Mouse (Mus musculus): ENCODE results near the gene Slc5a2.

DNA sequence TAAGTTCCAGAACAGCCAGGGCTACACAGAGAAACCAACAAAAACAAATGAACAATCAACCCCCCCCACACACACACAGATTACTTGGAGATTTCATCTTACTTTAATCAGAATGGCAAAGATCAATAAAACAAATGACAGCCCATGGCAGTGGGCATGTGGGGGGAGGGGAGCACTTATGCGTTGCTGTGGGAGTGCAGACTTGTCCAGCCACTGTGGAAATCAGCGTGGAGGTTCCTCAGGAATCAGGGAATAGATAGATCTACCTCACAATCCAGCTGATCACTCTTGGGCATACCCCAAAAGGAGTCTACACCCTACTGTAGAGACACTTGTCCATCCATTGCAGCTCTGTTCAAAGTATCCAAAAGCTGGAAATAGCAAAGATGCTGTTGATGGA, 10.5 kb upstream of the Slc5a2 start:
- TF ChIP-seq CTCF (IDR thresholded peaks at IDR 0.05) (no peak), EP300 (IDR thresholded peaks at IDR 0.05; ENCODE audit: insufficient read depth, low read depth, low read length) (no peak)
